9 mouse cellular contexts compared by ENCODE assay signal in genomic region chr5:97277795-97278572, GRCm38 (mm10).
A peak's percentile ranks its signal among the peaks of the same experiment; 100 is the strongest.
DNase-seq lines count a peak whose midpoint lies in the region; ATAC-seq and TF ChIP-seq lines count a peak whose summit lies in the region.
"Had no signal": no experiment of that assay in that cellular context is flagged by ENCODE, and none has a peak within 500 bp of the region (broad histone marks: within the 10 kb centered on the region; RNA-seq: fewer than 3 reads in every experiment).

No protein-coding gene starts in this region.

- peak; percentile 78 for ATAC-seq in midbrain, embryonic 15.5 days (replicated peaks)
- ATAC-seq: intestine, embryonic 15.5 days had no signal

- WGBS in cerebellum, adult 2 months = 43% methylated on average over 16 of the region's 16 CpGs
- 74% methylated on average over 16 of the region's 16 CpGs for WGBS in embryonic facial prominence, embryonic 10.5 days
- WGBS in midbrain, embryonic 15.5 days = 61% methylated on average over 16 of the region's 16 CpGs

- H3K4me1 ChIP-seq in cerebellum, adult 2 months (ENCODE audit: control insufficient read depth, insufficient read depth, low read length) = no peaks in the 10 kb centered on the region
- no peaks in the 10 kb centered on the region for H3K4me1 ChIP-seq in embryonic facial prominence, embryonic 10.5 days
- 0 out of 2 replicates have a peak, but pooled peaks cover 7% of the 10 kb centered on the region for H3K4me1 ChIP-seq in midbrain, embryonic 15.5 days

- TF ChIP-seq POLR2A in cerebellum, adult 2 months (IDR thresholded peaks at IDR 0.05; ENCODE audit: borderline replicate concordance, insufficient read depth, low read length) = no peak

- no peaks in the 10 kb centered on the region for H3K9me3 ChIP-seq in embryonic facial prominence, embryonic 10.5 days
- no peaks in the 10 kb centered on the region for H3K9me3 ChIP-seq in midbrain, embryonic 15.5 days
- H3K9me3 ChIP-seq: intestine, embryonic 15.5 days had no signal

- no peak for TF ChIP-seq CTCF in cerebellum, adult 2 months (IDR thresholded peaks at IDR 0.05; ENCODE audit: borderline replicate concordance, insufficient read depth, low read depth, low read length)

- no peaks in the 10 kb centered on the region for H3K36me3 ChIP-seq in embryonic facial prominence, embryonic 10.5 days (replicated peaks)
- no peaks in the 10 kb centered on the region for H3K36me3 ChIP-seq in midbrain, embryonic 15.5 days (replicated peaks)
- H3K36me3 ChIP-seq: intestine, embryonic 15.5 days had no signal

- H3K9ac ChIP-seq in midbrain, embryonic 15.5 days = no peak overlapping the region
- H3K9ac ChIP-seq: intestine, embryonic 15.5 days had no signal

- no peaks in the 10 kb centered on the region for H3K27me3 ChIP-seq in cerebellum, adult 2 months (ENCODE audit: control insufficient read depth, insufficient read depth, low read length)
- no peaks in the 10 kb centered on the region for H3K27me3 ChIP-seq in embryonic facial prominence, embryonic 10.5 days (replicated peaks; ENCODE audit: low read depth, poor library complexity, severe bottlenecking)
- no peaks in the 10 kb centered on the region for H3K27me3 ChIP-seq in midbrain, embryonic 15.5 days (replicated peaks)
- H3K27me3 ChIP-seq: intestine, embryonic 15.5 days had no signal

- peak; percentile 7 for DNase-seq in kidney, postnatal 10 days
- no peak for DNase-seq in kidney, postnatal 14 days
- DNase-seq in cerebellum, adult 2 months = peak; percentile 56 to 60
- DNase-seq in embryonic facial prominence, embryonic 10.5 days (ENCODE audit: low spot score) = peak; percentile 61
- no peak for DNase-seq in ovary, postnatal 14 days (ENCODE audit: low spot score)
- no peak for DNase-seq in spleen, adult 12 weeks (ENCODE audit: low spot score)
- DNase-seq: spleen, adult 18-20 months had no signal

- peak overlapping the region; percentile 27 for H3K4me2 ChIP-seq in midbrain, embryonic 15.5 days
- H3K4me2 ChIP-seq: intestine, embryonic 15.5 days had no signal

- H3K27ac ChIP-seq in cerebellum, adult 2 months (ENCODE audit: insufficient read depth, low read length) = no peak overlapping the region
- H3K27ac ChIP-seq in embryonic facial prominence, embryonic 10.5 days (replicated peaks) = no peak overlapping the region
- peak overlapping the region; percentile 14; the same call in 1 of the 2 replicates for H3K27ac ChIP-seq in midbrain, embryonic 15.5 days
- H3K27ac ChIP-seq: intestine, embryonic 15.5 days had no signal

- H3K4me3 ChIP-seq in cerebellum, adult 2 months (replicated peaks; ENCODE audit: insufficient read depth, low read depth, low read length) = peak overlapping the region; percentile 49
- no peak overlapping the region for H3K4me3 ChIP-seq in embryonic facial prominence, embryonic 10.5 days
- no peak overlapping the region for H3K4me3 ChIP-seq in midbrain, embryonic 15.5 days
- H3K4me3 ChIP-seq: intestine, embryonic 15.5 days had no signal

Comparison
In these comparisons a context has a peak if more than half of its experiments do, and no peak if none do; other contexts are left out.
1. DNase-seq: peak in kidney, postnatal 10 days (single experiment), cerebellum, adult 2 months (2 of 2) and embryonic facial prominence, embryonic 10.5 days (single experiment); none in kidney, postnatal 14 days (single experiment), ovary, postnatal 14 days (single experiment) and spleen, adult 12 weeks (single experiment).